Mouse (Mus musculus) cortical plate, adult 2 months (tissue): Measurements from ENCODE around the gene Slc23a2.

Experiments used
- CTCF ChIP-seq: fragments of 200-500 bp; IDR thresholded peaks from 2 replicates; pipeline ENCODE4 v1.5.1; 2011; ENCODE audit warnings: mild to moderate bottlenecking, control low read depth, low read length; ENCODE audit not compliant: insufficient read depth; ENCODE audit errors: extremely low read depth
- POLR2A ChIP-seq: fragments of 200-500 bp; IDR thresholded peaks from 2 replicates; pipeline ENCODE4 v1.6.1; 2011; ENCODE audit warnings: mild to moderate bottlenecking, low read length, control low read depth; ENCODE audit not compliant: insufficient read depth; ENCODE audit errors: extremely low read depth

- TF ChIP-seq CTCF (no peak), POLR2A (no peak)
Measured at GRCm38 (mm10) chr2:132111905-132112304, 33.0 kb downstream of the Slc23a2 start.
